Mouse (Mus musculus) right cerebral cortex, postnatal 10 days (tissue): ENCODE results near the gene Gm49342.
"Not testable (repeated sequence)": the region's sequence is repeated elsewhere in the genome, so short reads cannot be mapped to it uniquely, and the experiment has no call there.

Source experiments
- DNase-seq, 2 experiments: peaks; one replicate each; pipeline ENCODE4 v3.0.0; 2021; ENCODE audit warnings: low spot score in 2 of 2

Gm49342 gene

GRCm38 (mm10) chr14:50943932-50944667 lies at the start of gene Gm49342:
Gene Gm49342, plus strand, starts transcription at chr14:50944517.
- DNase-seq, result peak; percentile 92 to 93

DNA sequence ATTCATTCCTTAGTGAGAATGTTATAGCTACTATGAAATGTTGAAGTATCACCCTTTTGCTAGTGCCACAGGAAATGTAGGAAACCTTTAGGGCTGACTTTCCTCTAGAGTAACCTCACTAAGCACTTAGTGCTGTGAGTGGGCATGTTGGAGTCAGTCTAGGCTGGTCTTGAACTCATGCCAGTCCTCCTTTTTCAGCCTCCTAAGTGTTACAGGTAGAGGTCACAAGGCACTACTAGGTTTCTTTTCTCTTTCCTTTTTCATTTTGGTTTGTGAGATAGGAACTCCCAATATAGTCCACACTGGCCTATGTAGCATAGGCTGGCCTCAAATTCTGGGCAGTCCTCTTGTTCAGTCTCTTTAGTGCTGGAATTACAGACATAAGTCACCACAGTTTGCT lies 48.9 kb upstream of the Gm49342 start:
- DNase-seq, result no peak

DNA sequence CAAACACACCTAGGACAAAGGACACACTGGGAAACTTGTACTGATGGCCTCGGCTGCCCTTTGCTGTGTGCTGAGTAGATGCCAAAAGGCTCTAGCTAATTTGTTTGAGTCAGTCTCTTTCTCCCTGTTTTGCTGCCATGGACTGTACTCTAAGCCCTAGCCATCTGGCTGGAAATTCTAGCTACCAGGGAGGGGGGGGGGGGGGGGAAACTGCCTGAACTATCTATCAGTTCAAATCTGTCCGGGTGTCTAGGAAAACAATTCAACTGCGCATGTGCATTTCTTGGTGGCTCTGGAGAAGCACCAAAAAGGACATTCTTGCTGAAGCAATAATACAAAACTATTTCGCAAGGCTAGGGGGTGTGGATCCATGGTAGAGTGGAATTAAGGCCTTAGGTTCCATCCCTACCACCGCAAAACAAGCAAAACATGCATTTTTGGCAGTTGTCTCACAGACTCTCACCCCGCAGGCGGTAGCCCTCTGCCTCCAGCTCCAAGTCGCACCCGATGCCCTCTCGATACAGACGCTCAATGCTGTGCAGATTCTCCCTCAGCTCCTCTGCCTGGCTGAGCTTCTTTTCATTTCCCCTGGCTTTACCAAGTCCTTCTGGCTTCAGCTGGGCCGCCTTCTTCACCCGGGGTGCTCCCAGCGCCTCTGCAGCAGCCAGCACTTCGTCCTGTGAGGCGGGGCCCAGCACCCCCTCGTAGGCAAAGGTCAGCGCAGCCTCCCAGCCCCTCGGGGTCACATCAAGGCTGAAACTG lies 48.2 kb upstream of the Gm49342 start:
- peak in 1 of 2 experiments; percentile 23 for DNase-seq

- DNase-seq, result peak in 1 of 2 experiments; percentile 60
Measured at GRCm38 (mm10) chr14:50896747-50897373, 47.5 kb upstream of the Gm49342 start.

GRCm38 (mm10) chr14:50897374-50897765 lies 46.9 kb upstream of the Gm49342 start, which contains the start of gene Klhl33:
Gene Klhl33, minus strand, starts transcription at chr14:50897507.
- DNase-seq, result no peak

DNA sequence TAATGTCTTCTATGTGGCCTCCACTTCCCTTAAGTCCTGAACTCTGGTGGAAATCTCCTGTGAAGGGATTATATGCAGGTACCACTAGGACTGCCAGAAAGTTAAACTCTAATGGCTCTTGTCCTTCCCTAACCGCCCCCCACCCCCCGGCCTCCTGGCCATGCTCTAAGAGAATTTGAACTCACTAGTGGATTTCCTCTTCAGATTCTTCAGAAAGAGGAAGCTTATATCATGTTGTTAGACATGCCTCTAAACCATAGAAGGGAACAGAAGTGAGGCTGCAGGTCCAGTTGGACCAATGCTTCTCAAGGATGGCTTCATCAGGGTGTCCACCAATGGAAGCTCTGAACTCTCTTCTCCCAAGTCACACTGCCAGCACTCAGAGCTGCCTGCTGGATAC lies 46.3 kb upstream of the Gm49342 start:
- not testable (repeated sequence) for DNase-seq

GRCm38 (mm10) chr14:50903973-50904827 lies 40.1 kb upstream of the Gm49342 start:
- DNase-seq, result peak in 1 of 2 experiments; percentile 56

DNA sequence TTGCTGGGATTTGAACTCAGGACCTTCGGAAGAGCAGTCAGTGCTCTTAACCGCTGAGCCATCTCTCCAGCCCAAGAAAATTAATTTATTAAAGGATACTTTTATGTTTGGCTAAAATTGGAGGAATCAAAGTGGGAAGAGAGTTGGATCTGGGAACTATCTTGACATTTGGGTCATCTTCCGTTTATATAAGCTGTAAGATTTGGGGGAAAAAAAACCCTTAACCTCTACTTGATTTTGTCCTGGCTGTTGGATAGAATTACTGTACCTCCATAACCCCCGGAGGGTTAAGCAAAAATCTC lies 39.5 kb upstream of the Gm49342 start:
- DNase-seq, result no peak

- not testable (repeated sequence) for DNase-seq
Measured at GRCm38 (mm10) chr14:50905327-50905726, 39.0 kb upstream of the Gm49342 start.

DNA sequence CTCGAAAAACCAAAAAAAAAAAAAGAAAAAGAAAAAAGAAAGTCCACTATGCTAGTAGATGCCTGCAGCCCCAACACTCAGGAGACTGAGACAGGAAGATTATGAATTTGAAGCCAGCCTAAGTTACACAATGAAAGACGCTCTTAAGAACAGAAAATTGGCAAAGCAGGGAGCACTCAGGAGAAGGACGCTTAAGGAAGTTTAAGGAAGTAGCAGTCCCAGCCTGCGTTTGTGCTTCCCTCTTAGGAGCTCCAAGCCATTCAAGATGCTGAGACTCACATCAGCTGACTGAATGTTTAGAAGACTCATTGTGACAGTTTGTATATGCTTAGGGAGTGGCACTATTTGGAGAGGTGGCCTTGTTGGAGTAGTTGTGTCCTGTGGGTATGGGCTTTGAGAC lies 36.2 kb upstream of the Gm49342 start:
- no peak for DNase-seq

DNA sequence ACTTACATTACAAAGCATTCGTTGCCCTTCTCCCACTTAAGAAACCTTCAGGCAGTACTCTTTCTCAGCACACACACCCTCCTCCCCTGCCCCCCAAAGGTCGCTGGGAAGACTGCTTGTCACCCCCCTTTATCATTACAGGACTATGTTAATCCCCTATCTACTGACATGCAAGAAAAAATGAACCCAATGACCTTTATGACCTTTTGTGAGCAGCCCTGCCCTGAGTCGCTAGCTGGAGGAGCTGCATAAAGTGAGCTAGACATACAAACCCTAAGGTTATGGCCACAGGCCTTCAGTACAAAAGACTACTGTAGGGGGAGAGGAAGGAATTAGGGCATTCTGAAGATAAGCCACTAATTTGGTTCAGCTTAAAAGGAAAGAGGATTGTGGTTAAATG lies 33.0 kb upstream of the Gm49342 start:
- no peak for DNase-seq

DNA sequence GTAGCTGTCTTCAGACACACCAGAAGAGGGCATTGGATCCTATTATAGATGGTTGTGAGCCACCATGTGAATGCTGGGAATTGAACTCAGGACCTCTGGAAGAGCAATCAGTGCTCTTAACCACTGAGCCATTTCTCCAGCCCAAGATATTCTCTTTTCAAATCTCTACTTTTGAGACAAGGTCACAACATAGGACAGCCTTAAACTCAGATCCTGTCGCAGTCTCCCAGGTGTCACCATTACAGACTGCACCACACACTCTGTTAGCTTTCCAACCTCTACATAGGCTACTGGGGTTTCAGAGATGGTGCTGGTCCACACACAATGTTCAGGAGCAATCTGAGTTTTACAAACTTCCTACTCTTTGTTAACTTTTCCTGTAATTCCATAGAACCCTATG lies 20.9 kb upstream of the Gm49342 start:
- not testable (repeated sequence) for DNase-seq

- peak; percentile 99 for DNase-seq
Measured at GRCm38 (mm10) chr14:50924281-50925064, 19.8 kb upstream of the Gm49342 start, which contains the start of the genes Osgep and Apex1. Gene Osgep, minus strand, starts transcription at chr14:50924893. Gene Apex1, plus strand, starts transcription at chr14:50924968.

GRCm38 (mm10) chr14:50925111-50925920 lies 19.0 kb upstream of the Gm49342 start:
- peak in 1 of 2 experiments; percentile 38 for DNase-seq

DNA sequence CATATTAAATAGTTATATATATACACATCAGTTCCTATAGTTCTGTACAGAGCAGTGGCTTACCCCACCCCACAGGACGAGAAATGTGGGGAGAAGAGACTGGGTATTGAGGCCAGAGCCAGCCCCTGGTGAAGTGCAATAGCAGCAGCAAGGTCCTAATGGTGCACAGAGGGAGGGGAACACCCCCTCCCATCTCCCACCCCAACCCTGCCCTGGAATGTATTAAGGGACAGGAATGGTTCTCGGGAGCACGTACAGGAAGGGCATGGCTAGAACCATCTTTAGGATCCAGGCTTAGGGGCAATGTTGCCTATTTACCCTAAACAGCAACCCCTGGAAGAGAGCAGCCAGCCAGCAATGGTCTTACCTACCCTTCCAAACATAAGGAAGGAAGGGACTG lies 17.0 kb upstream of the Gm49342 start:
- DNase-seq, result no peak

- peak in 1 of 2 experiments; percentile 48 for DNase-seq
Measured at GRCm38 (mm10) chr14:50929951-50930350, 14.4 kb upstream of the Gm49342 start.

- peak; percentile 56 to 68 for DNase-seq
Measured at GRCm38 (mm10) chr14:50930377-50930753, 14.0 kb upstream of the Gm49342 start.

DNA sequence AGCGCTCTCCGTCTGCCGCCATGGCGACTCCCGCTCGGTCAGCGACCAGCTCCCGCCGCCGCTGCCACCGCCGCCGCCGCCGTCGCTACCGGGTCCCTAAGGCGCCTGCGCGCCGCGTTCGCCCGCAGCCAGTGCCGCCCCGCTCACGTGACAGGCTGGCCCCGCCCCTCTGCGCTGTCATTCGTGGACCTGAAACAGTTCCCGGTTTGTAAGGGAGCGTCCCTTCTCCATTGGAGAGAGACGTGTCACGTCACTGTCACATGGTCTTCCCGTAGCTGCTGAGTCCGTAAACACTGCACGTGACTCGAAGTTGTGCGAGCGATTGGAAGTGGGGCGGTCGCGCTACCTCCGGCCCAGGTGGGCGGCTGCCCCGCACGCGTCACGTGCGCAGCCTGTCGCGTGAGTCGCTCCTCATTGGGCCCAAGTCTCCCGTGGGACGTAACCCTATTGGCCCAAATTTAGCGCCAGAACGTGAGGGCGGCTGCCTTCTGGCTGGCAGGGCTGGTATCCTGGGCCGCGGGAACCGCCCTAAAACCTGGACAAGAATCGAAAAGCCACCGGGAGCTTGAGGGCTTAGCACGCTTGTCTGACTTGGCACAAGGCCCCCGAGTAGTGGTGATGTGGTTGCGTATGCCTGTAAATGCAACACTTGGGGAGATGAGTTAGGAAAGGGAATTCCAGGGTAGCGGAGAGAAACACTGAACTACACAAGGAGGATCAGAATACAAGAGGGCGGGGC lies 13.4 kb upstream of the Gm49342 start, which contains the start of the genes Pip4p1 and Pnp:
Pip4p1 (minus strand) TSS at position 103 of the 739 bp plus-strand sequence.
Pnp (plus strand) TSS at position 329 of the 739 bp plus-strand sequence.
- peak; percentile 99 to 100 for DNase-seq

DNA sequence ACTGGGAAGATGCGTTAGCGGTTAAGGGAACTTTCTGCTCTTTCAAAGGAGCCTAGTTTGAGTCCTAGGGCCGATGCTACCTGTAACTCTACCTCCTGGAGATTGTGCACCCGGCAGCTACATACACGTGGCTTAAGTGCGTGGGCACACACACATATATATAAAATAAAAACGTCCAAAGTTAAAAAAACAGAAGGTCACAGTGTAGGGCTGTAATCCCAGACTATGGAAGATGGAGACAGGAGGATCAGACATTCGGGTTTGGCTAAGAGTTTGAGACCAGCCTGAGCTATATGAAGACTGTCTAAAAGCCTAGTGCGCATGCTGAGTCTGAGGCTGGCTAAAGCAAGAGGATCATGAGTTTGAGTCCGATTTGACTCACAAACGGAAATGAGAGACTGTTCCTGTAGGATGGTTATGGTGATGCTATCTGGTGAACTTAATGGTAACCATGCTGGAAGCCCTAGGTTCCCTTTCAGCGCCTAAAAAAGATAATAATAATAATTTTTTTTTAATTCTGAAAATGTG lies 12.8 kb upstream of the Gm49342 start:
- DNase-seq, result no peak
